Mouse (Mus musculus) liver (tissue): ENCODE data around the gene Pde4d.

Experiments
- DNase-seq: peaks from one replicate; pipeline ENCODE4 v3.0.0-alpha.2; 2020; ENCODE audit warnings: mixed read lengths

The Pde4d gene

DNA sequence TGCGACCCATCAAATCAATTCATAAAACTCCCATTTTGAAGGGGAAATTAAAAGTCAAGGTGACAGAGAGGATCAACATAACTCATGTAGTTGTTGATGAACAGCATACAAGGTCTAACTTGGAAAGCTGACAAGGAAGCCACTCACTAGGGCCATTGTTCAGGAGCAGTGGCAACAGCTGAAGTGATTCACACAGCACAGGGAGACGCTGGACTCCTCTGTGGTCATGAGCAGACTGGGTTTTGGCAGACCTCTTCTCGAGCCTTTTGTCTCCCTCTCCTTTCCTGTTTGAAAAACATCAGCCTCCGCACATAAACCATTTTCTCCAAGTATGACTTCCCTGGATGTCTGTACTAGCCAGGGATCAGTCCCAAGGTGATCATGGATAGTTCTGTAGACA is 1094.9 kb downstream of the Pde4d start:
- no peak for DNase-seq

GRCm38 (mm10) chr13:109546337-109546736 is 1096.6 kb downstream of the Pde4d start:
- DNase-seq: no peak

- no peak for DNase-seq
These were observed 1097.3 kb downstream of the Pde4d start for GRCm38 (mm10) chr13:109547006-109547587.

DNA sequence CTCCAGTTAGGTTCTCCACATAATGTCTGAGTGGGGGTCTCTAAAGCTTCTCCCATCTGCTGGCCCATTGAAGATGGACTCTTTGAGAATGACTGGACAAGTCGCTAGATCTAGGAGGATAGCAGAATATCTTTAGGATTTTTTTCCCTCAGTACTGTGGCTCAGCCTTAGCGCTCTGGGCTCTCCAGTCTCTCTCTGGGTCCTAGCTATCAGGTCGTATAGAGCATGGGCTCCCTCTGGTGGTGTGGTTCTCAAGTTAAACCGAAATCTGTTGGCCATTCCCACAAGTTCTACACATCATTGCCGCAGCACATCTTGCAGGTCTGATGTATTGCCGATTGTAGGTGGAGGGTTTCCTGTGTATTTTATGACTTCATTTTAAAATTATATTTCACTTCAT is 1098.0 kb downstream of the Pde4d start:
- peak; percentile 74 for DNase-seq

DNA sequence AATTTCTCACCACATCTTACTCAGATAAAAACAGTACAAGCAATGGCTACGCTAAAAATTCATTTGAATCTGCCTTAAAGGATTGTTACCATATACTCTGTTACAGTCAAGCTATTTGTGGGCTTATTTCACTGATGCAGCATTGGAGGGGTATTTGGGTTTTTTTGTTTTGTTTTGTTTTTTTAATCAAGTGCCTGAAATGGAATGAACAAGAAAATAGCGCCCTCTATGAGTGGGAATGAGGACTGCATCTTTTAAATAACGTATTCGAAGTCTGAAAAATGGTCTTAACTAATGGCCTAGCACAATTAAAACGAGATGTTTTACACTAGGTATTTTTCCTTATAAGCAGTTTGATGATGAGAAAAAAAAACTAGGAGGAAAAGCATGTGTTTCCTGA is 1098.5 kb downstream of the Pde4d start:
- no peak for DNase-seq

DNA sequence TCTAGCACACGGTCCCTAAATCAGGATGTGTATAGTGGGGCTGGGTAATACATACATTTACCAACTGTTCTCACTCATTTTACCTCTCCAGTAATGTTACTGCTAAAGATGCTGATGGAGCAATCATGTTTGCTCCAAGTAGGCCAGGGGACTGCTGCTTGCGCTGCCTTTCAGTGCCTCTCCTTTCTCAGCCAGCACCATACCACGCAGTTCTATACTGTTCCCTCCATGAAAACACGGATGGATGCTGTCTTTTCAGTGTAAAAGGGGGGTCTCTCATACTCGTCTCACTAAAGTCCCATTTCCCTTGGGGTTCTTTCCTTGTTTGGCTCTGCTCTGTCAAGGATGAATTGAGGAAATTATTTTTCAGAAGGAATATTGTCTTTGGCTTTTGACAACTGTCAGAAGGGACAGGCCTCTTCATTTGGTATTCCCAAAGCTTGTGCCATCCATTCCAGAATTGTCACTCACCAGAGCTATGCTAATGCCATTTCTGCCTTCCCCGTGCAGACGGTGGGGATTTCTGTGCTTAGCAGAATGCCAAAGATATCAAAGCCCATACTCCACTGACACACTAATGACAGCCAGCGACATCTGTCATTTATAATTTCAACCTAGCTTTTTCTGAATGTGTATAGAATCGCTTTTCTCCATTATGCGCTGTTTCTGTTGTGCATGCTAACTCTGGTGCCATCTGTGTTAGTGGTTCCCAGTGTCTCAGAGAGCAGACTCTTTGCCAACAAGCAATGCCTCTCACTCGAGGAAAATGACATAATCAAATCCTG is 1099.2 kb downstream of the Pde4d start:
- DNase-seq: no peak

DNA sequence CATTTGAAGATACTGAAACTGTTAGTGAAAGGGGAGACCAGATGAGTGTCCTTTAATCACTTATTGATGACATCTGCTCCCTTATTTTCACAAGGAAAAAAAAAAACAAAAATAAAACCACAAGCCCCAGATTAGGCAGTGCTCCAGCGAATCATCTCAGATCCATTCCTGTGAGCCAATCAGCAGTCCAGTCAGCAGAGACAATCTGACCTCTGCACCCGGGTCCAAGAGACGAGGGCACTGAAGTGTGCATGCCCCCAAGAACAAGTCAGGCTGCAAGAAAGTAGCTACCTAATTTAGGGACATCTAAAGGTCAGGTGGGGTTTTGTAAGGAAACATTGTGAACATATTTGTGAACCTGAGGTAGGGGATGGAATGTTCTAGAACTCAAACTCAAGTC is 1102.1 kb downstream of the Pde4d start:
- DNase-seq: no peak

GRCm38 (mm10) chr13:109555513-109555912 is 1105.8 kb downstream of the Pde4d start:
- no peak for DNase-seq

DNA sequence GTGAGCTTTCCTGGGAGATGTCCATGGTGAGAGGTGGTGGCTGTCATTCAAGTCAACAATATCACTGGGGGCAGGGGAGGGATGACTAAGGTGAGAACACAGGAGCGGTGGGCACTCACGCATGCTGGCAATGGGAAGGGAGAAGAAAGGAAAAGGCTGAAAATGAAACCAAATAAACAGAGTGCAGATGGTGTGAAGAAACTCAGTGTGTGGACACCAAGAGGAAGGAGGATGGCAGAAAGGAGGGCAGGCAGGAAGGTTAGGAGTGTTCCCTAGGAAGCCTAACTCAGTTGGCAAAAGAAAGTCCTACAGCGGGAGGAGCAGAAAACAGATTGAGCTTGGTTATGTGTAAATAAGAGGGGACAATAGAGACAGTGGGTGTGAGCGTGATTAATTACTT is 1107.1 kb downstream of the Pde4d start:
- no peak for DNase-seq

DNA sequence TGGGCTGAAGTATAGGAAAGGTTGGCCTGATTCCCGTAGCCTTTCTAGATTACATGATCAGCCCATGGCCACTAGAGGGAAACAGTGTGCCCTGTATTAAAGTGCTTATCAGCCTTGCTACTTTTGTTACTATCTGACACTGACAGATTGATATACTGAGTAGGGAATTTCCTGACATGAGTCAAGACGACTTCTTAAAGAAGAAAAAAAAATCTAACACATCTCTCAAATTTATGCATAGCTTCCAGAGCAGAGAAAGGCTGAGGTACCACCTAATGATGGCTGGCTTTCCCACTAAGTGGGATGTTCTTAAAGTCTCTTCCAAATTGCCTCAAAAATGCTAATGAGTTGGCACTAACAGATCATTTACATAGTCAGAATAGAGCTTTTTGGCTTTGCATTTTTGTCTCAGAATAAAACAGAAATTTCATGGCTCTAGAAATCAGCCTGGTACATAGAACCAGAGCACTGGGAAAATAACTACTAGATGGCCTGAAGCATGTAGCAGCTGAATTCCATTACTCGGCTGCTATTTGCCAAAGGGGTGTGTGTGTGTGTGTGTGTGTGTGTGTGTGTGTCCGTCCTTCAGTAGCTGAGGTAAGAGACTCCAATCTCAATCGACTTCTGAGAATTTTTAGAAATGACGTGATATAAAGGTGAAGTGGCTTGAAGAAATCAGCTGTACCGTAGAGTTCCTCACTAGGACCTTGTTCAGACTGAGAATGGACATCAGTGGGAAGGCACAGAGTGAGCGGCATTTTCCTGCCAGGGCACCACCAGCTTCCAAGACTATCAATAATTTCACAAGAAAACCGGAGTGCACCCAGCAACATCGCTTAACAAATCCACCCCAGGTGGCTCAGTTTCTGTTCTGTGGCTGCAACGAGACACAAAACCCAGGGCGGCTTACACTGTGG is 1108.9 kb downstream of the Pde4d start:
- peak; percentile 11 for DNase-seq

GRCm38 (mm10) chr13:109560261-109560660 is 1110.5 kb downstream of the Pde4d start:
- DNase-seq: no peak

GRCm38 (mm10) chr13:109568638-109569468 is 1119.1 kb downstream of the Pde4d start:
- DNase-seq: no peak

DNA sequence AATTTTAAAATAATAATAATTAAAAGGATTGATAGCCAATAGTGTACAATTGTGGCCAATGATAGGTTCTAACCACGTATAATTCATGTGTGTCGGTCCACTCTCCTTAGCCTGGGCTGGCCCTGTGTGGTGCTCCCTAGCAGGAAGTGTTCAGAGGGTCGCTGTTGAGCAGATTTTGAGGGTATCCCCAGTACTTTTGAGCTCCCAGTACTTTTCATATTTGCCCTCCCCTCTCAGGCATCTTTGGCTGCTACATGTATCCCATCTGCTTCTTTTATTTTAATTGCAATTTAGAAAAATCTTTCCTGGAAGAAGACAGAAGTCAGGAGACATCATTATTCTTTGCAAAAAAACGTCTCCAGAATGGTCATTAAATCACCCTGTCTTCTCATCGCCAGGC is 1119.7 kb downstream of the Pde4d start:
- no peak for DNase-seq

DNA sequence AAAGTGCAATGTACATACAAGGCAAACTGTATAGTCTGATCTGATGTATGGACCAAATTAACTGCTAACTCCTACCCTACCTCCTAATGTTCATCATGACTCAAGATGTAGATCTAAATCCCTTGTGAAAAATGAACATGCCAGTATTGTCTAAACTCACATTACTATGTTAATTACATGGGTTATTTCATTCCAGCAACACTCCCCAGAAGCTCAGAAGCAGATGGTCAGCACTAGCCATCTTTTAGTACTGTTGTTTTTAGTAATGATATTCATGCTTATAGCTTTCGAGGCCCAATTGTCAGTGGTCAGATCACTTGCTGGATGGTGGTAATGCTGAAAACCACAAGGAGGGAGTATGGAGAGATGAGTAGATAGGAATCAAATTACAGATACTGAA is 1127.0 kb downstream of the Pde4d start:
- no peak for DNase-seq

- no peak for DNase-seq
These were observed 1127.7 kb downstream of the Pde4d start for GRCm38 (mm10) chr13:109577454-109577853.

DNA sequence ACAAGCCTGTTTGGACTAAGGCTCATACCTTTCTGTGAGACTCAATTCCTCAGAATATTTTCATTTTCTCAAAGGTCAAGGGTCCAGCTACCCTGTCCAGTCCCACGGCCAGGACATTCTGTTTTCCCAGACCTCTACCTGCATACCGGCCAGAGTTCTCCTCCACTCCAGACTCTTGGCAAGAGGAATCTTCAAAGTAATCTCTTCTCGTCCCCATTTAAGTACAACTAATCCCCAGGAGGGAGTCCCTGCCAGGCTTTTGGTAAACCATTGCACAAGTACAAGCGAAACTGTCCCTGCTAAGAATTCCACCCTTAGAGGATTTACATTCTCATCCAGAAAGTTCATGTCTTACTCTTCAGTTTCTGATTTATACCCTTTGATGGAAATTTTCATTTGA is 1128.2 kb downstream of the Pde4d start:
- DNase-seq: no peak

DNA sequence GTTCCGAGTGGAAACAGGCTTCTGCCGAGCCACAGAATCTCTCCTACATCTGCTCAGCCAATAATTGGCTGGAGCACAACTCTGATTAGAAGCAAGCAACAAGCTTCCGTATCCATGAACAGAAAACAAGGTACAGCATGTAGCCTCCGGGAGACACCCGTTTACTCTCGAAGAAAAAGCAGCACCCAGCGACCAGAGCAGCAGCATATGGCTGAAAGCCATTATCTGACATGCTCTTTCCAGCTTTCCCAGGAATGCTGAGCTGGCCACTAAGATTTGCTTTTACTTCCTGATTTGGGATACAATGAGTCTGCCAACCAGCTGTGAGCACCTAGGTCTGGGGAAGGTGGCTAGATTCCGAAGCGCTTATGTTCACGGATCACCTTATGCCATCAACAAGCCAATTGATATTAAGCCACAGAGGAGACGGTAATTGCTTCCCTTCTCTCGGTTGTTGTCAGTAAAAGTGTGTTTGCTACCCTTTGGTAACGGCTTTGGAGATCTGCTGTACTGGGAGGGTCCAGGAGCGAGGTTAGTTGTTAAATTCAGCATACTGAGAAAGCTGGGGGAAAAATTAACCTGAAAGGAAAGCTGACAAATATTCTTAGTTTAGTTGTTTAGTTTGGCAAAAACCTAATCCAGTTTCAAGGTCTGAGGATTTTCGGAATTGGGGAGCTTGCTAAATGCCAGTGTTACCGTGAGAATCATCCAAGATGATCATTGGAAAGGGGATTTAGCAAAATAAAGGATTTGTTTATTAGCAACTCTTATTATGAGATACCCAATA is 1131.7 kb downstream of the Pde4d start:
- DNase-seq: no peak

- no peak for DNase-seq
These were observed 1140.3 kb downstream of the Pde4d start for GRCm38 (mm10) chr13:109590048-109590447.

- no peak for DNase-seq
These were observed 1142.5 kb downstream of the Pde4d start for GRCm38 (mm10) chr13:109592192-109592797.

- no peak for DNase-seq
These were observed 1150.0 kb downstream of the Pde4d start for GRCm38 (mm10) chr13:109599711-109600110.

GRCm38 (mm10) chr13:109604017-109604416 is 1154.3 kb downstream of the Pde4d start:
- DNase-seq: no peak
